8 mouse cellular contexts compared by ENCODE assay signal in the genomic region with DNA sequence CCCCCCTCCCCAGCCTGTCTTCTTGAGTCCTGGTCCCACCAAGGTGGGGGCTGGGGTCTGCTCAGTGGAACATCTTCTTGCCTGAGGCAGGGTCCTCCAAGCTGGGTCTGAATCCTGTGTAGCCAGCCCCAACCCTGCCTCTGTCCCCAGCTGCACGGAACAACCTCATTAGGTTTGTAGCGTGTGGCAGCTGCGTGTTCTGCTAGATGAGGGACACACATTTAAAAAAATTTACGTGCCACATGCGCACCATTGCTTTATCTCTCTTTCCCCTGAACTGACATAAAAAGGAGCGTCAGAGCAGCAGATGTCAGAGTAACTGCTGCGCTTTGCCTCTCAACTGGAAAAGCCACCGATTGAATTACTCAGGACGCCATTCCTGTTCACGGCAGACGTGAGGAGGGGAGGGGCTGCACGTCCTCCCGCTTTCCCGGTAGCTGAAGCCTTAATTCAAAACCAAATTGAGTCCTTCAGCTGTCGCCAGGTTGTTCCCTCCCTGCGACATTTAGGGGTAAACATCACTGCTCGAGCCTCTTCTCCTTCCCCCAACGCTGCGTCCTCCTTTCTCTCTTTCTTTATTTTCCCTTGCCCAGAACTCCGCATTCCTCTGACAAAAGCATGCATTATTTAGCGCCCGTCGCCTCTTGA.
DNase-seq lines count a peak whose midpoint lies in the region; ATAC-seq and TF ChIP-seq lines count a peak whose summit lies in the region.

No protein-coding gene starts in this region.

- 3% methylated on average over 23 of the region's 23 CpGs for WGBS in midbrain, embryonic 12.5 days

- no peak for TF ChIP-seq CTCF in gastrocnemius, adult 2 months (IDR thresholded peaks at IDR 0.05)

- no peak overlapping the region for H3K27ac ChIP-seq in gastrocnemius, adult 2 months
- H3K27ac ChIP-seq in midbrain, embryonic 12.5 days (replicated peaks) = peak overlapping the region; percentile 72

- intact Hi-C loops in gastrocnemius, adult 2 months (cut with DNase I) = no loop called here
- intact Hi-C loops in left cerebral cortex, postnatal 4 days (cut with DNase I) = no loop called here

- H3K9me3 ChIP-seq in midbrain, embryonic 12.5 days = no peaks in the 10 kb centered on the region

- 0 out of 2 replicates have a peak overlapping the region, but pooled peaks have one; percentile 15 for H3K9ac ChIP-seq in midbrain, embryonic 12.5 days (replicated peaks)

- peak; percentile 76 for ATAC-seq in midbrain, embryonic 12.5 days (ENCODE audit: low FRiP score, low read depth)

- peak overlapping the region; percentile 56 for H3K4me2 ChIP-seq in midbrain, embryonic 12.5 days (replicated peaks)

- no peak for DNase-seq in gastrocnemius, adult 2 months
- no peak for DNase-seq in gastrocnemius, postnatal 25 days
- DNase-seq in Muller cell, postnatal 12 days (ENCODE audit: inconsistent ontology term) = peak; percentile 33
- peak; percentile 45 for DNase-seq in forelimb bud, embryonic 11.5 days (ENCODE audit: low read depth, low spot score)
- DNase-seq in B cell, adult 2 months = no peak
- no peak for DNase-seq in left cerebral cortex, postnatal 4 days
- no peak for DNase-seq in urinary bladder, postnatal 4 days (ENCODE audit: low spot score in 2 of 2)

- peaks cover 3% of the 10 kb centered on the region for H3K27me3 ChIP-seq in midbrain, embryonic 12.5 days

- H3K36me3 ChIP-seq in midbrain, embryonic 12.5 days = no peaks in the 10 kb centered on the region

- peaks cover 44% of the 10 kb centered on the region for H3K4me1 ChIP-seq in midbrain, embryonic 12.5 days

- peak overlapping the region; percentile 17 for H3K4me3 ChIP-seq in gastrocnemius, adult 2 months
- peak overlapping the region; percentile 27 for H3K4me3 ChIP-seq in midbrain, embryonic 12.5 days

Comparison
In these comparisons a context has a peak if more than half of its experiments do, and no peak if none do; other contexts are left out.
1. DNase-seq: peak in Muller cell, postnatal 12 days (single experiment) and forelimb bud, embryonic 11.5 days (single experiment); none in gastrocnemius, adult 2 months (single experiment), gastrocnemius, postnatal 25 days (single experiment), B cell, adult 2 months (0 of 2), left cerebral cortex, postnatal 4 days (single experiment) and urinary bladder, postnatal 4 days (0 of 2).